Mouse (Mus musculus) embryo, embryonic 9.5 days (tissue): ENCODE measurements at regions not wholly inside any gene's neighbourhood (a gene's known extent, or its start where the extent isn't known, plus 50 kb on each side); places are given as distances from the start of the nearest gene placed in this dataset.

Experiments
- DNase-seq: peaks from one replicate; pipeline ENCODE4 v3.0.0-alpha.2; 2017; ENCODE audit errors: extremely low spot score

GRCm38 (mm10) chr1:73214305-73214946 is 198.7 kb upstream of the Tnp1 start:
- no peak for DNase-seq

- DNase-seq: no peak
Observed at GRCm38 (mm10) chr1:73207421-73207820, 191.7 kb upstream of the Tnp1 start.

- no peak for DNase-seq
Observed at GRCm38 (mm10) chr1:73205788-73206187, 190.1 kb upstream of the Tnp1 start.

GRCm38 (mm10) chr1:73200112-73200511 is 184.4 kb upstream of the Tnp1 start:
- DNase-seq: no peak

DNA sequence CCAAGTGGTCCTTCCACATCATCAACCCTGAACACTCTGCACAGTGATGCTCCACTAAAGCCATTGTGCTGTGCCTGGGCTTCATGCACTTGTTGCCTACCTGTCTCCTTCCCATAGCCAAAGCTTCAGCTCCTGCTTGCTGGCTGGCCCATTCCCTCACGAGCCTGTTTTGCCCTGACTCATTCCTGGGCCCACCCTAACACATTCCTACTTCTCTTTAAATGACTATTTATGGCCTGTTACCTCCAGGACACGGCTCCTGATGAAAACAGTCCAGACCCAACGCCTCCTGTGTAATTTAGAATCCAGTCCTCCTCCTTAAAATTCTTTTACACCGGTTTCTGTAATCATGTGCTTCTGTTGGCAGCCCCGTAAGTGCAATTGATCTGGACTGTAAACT is 175.1 kb upstream of the Tnp1 start:
- no peak for DNase-seq

DNA sequence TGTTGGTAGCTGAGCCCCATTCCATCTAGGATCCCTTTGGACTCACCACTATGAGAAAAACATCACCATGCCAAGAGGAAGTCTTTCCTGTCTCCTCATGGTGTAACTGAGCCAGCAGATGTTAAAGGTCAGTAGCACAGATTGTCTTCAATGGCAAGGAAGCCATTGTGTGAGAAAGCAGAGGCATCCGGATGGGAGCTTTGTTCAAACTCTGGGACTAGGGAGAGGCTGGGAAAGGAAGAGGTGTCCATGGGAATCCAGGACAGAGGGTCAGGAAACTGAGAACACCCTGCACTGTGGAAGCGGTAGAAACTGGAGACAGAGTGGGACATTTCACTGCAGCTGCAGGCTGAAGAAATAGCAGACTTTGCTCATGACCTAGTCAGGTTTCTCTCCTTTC is 173.1 kb upstream of the Tnp1 start:
- DNase-seq: no peak

GRCm38 (mm10) chr1:73184477-73184876 is 168.8 kb upstream of the Tnp1 start:
- no peak for DNase-seq

DNA sequence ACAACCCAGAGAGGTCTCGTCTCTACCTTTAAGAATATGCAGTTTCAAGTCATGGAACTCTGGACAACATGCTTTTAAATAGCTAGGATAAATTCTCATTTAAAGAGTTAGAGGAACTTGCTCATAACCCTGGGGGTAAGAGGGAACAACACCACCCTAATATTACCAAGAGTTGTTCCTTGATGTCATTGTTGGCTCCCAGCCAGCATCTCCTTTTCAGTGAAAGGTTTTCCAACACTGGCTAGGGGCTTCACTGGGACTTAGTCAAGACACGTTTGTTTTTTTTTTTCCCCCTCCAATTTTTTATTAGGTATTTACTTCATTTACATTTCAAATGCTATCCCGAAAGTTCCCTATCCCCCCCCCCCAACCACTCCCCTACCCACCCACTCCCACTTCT is 163.1 kb upstream of the Tnp1 start:
- no peak for DNase-seq

DNA sequence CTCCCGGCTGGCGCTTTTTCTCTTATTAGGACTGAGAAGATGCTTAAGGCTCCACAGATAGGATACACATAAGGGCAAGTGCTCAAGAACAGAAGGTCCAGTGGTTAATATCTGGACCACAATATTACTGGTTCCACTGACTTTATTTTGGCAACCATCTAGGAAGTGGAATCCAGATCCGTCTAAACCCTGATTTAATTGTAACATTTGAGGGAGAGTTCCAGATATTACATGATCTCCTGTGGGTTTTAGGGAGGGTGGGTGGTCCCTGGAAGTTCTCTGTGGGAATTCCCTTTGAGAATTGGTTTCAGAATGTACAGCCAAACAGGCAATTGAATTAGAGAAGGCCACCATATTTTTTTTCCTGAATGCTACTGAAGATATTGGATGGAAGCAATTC is 161.4 kb upstream of the Tnp1 start:
- no peak for DNase-seq

DNA sequence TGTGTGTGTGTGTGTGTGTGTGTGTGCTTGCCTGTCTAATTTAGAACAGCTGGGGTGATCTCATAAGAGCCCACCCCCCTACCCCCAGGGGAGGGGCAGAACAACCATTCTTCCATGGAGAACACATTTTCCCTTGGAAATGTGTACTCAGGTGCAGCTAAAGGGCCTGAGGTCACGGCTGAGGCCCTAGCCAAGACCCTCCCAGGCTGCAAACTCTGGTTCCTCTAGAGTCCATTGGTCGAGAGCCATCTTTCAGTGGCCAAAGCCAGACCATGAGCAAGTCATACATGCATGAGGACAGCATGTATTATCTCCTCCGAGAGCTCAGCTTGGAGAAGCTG is 154.9 kb upstream of the Tnp1 start:
- DNase-seq: peak; percentile 48

DNA sequence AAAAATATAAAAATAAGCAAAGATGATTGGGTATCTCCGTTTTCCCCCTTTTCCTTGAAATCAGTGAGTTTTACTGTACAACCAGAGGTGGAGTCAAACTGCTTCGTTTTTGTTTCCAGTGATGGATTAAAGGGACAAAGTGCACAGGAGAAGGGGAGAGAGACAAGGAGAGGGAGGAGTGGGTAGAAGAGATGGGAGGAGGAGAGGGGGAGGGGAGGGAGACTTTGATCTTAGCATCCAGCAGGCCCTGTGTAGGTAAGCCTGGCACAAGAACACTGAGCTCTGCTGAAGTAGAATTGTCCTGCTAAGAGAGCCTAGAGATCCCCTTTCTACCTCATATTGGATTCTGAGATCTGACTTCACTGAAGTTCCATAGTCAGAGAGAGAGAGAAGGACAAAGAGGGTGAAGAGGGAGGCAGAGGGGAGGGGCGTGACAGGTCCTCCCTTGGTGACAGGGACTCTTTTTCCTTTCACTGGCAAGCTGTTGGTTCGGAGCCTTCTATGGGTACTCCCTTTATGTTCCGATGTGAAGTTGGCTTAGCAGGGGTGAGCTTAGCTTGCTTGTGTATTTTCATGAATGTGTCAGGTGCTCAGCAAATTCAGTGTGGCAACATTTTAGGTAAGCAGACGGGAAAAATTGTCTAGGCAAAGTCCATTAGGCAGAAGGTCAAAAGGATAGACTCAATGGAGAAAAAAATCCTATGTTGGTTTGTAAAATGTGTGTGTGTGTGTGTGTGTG is 154.4 kb upstream of the Tnp1 start:
- DNase-seq: peak; percentile 56

GRCm38 (mm10) chr1:73169077-73169869 is 153.6 kb upstream of the Tnp1 start:
- DNase-seq: peak; percentile 68

DNA sequence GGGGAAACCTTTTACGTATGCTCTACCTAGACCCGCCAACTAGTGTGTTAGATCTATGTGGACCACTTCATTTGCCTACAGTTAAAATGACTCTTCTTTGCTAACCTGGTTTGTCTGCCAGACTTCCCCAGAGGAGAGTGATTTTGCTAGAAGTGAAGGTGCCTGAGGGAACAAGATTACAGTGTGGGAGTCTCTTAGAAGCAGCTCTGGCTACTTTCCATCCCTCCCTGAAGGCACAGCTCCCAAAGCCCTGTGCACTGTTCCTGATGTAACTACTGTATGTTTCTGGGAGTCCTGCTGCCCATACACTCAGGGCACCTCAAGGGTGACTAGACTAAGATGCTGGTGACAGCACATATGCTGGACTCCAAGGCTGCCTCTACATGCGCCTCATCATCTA is 144.5 kb upstream of the Tnp1 start:
- no peak for DNase-seq

- DNase-seq: no peak
Observed at GRCm38 (mm10) chr1:73159405-73159976, 143.8 kb upstream of the Tnp1 start.

DNA sequence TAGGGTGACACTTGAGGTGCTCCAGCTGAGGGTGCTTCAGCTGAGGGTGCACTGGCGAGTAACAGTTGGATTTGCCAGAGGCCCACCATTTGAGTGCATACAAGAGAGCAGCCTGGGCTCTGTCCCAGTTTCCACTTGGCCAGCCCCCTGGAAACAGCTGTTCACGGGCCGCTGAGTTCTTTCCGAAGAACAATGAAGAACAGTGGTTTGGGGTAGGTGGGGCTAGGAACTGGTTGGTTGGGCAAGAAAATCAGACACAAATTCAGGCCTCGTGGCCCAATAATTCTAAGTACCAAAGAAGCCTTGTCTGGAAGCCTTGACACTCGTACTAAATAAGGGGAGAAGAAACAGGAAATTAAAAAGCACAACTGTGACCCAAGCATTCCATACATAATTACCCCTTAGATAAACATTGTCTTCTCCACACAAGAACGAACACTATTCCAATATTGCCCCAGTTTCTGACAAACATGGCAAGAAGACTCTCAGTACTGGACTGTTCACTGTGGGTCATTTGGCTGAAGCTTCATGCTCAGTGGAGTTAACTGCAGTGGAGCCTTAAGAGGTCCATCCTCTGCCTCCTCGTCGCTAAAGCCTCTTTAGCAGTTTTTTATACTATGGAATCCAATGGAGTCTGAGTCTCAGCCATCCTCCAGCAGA is 137.9 kb upstream of the Tnp1 start:
- no peak for DNase-seq

- no peak for DNase-seq
Observed at GRCm38 (mm10) chr1:73149926-73150325, 134.2 kb upstream of the Tnp1 start.

- no peak for DNase-seq
Observed at GRCm38 (mm10) chr1:73142845-73143244, 127.1 kb upstream of the Tnp1 start.

DNA sequence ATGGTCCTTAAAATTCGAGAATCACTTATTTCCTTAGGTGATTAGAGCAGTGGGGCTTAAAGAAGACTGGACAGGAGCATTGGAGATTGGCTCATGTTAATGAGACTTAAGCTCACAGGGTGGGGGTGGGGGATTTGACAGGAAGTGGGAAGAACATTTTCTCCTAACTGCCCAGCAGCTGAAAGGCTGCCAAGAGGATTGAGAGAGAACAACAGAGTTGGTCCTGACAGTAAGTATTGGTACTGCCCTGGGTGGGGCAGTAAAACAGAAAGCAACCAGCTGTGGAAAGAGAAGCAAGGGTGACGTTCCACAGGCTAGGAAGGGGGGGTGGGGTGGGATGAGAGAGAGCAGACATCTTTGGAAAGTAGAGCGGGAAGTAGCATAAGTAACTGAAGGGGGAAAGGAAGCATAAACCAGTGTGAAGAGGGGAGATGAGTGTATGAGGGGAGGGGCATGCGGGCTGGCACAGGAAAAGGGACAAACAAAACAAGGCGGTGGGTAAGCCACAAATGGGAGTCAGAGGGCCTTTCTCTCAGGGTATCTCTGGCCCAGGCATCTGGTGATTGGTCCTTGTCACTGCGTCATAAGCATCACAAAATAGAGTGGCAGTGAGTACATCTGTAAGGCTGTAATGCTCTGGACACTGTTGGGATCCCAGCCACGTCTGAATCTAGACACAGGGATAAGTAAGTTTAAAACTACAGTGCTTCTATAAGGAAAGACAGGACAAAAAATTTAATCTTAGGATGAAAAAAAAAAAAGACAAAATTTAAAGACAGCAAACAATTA is 125.0 kb upstream of the Tnp1 start:
- DNase-seq: no peak

DNA sequence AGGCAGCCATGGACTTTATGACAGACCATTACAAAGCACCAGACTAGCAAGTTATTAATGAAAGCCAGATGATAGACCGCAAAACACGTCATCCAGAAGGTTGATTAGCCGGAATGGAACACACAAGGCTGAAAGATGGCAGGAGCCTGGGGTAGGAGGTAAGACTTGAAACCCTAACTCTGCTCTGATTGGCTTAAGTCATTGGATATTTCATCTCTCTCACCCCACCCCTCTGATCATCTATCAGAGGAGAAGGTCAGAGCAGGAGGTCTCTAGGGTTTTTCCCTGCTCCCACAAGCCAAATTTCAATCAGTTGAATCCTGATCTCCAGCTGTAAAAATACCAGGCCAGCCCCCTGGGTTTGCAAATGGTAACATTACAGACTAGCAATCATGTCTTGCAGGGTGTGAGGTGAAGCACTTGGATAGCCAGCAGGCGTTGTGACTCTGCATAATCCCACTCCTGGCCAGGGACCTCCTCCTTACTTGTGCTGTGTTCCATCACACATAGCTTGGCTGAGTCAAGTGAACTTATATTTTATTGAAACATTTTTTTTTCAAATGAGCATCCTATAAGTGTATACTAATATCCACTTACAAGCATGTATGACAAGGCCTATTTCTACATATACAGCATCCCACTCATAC is 114.6 kb upstream of the Tnp1 start:
- DNase-seq: no peak

- no peak for DNase-seq
Observed at GRCm38 (mm10) chr1:73123012-73123411, 107.3 kb upstream of the Tnp1 start.

DNA sequence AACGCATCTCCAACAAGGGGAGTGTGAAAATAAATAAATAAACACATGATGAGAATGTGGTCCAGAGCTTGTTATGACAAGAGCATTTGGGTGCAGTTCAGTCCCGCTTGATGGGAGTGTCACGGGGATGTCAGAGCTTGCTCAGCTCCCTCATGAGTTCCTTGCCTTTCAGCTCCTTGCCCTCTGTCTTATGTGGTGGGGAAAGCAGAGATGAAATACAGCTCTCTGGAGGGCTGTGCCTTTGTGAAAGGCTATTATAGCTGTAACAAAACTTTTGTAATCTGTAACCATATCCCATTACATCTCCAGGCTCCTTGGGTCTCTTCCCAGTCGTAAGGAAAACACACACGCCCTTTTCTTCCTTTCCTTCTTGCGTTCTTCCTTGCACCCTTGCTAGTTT is 103.0 kb upstream of the Tnp1 start:
- DNase-seq: no peak
